Mouse (Mus musculus): ENCODE data around the gene Smdt1. TPM values are rescaled to one million over a fixed set of nuclear protein-coding genes. Genes with fewer than 3 reads are reported as not detected.
"Not testable (repeated sequence)": the region's sequence is repeated elsewhere in the genome, so short reads cannot be mapped to it uniquely, and the experiment has no call there.

Gene Smdt1
- polyA plus RNA-seq, 1 experiment from 2014 or later: 277 TPM

GRCm38 (mm10) chr15:82358431-82359260 is 19.9 kb downstream of the Smdt1 start:
- 49% methylated on average over 22 of the region's 22 CpGs for WGBS
- ATAC-seq: no peak
- H3K4me1 ChIP-seq (replicated peaks): peaks cover 12% of the 10 kb centered on the region
- H3K36me3 ChIP-seq: no peaks in the 10 kb centered on the region
- no peak overlapping the region for H3K9ac ChIP-seq
- 0 out of 2 replicates have a peak overlapping the region, but pooled peaks have one; percentile 14 for H3K4me2 ChIP-seq (replicated peaks)
- no peaks in the 10 kb centered on the region for H3K9me3 ChIP-seq
- H3K27ac ChIP-seq: peak overlapping the region; percentile 6; the same call in 1 of the 2 replicates
- no peaks in the 10 kb centered on the region for H3K27me3 ChIP-seq (replicated peaks)
- no peak overlapping the region for H3K4me3 ChIP-seq (replicated peaks)

GRCm38 (mm10) chr15:82361459-82362018 is 22.8 kb downstream of the Smdt1 start:
- peak; percentile 93 for ATAC-seq
- Histone ChIP-seq H3K36me3 (no peaks in the 10 kb centered on the region), H3K27me3 (replicated peaks) (no peaks in the 10 kb centered on the region), H3K4me1 (replicated peaks) (peaks cover 9% of the 10 kb centered on the region), H3K9me3 (no peaks in the 10 kb centered on the region), H3K9ac (no peak overlapping the region), H3K4me2 (replicated peaks) (no peak overlapping the region), H3K4me3 (replicated peaks) (no peak overlapping the region), H3K27ac (peak overlapping the region; percentile 68)
- 70% methylated on average over 11 of the region's 11 CpGs for WGBS

- Histone ChIP-seq H3K4me1 (replicated peaks) (peaks cover 9% of the 10 kb centered on the region), H3K27me3 (replicated peaks) (no peaks in the 10 kb centered on the region), H3K36me3 (no peaks in the 10 kb centered on the region), H3K27ac (no peak overlapping the region), H3K4me3 (replicated peaks) (no peak overlapping the region), H3K4me2 (replicated peaks) (no peak overlapping the region), H3K9me3 (no peaks in the 10 kb centered on the region), H3K9ac (no peak overlapping the region)
- 72% methylated on average over 4 of the region's 4 CpGs for WGBS
- ATAC-seq: no peak
Observed at GRCm38 (mm10) chr15:82362234-82362633, 23.5 kb downstream of the Smdt1 start.

- not testable (repeated sequence) for H3K9ac ChIP-seq; H3K4me1 ChIP-seq (replicated peaks); H3K27me3 ChIP-seq (replicated peaks); H3K9me3 ChIP-seq; H3K27ac ChIP-seq; H3K4me2 ChIP-seq (replicated peaks); H3K36me3 ChIP-seq; ATAC-seq; H3K4me3 ChIP-seq (replicated peaks)
- 70% methylated on average over 8 of the region's 12 CpGs for WGBS
Observed at GRCm38 (mm10) chr15:82363801-82364200, 25.0 kb downstream of the Smdt1 start.

- H3K9ac ChIP-seq: not testable (repeated sequence)
Observed at GRCm38 (mm10) chr15:82364561-82364960, 25.8 kb downstream of the Smdt1 start.

GRCm38 (mm10) chr15:82368146-82368545 is 29.4 kb downstream of the Smdt1 start:
- no peak for ATAC-seq

More at GRCm38 (mm10) chr15:82364561-82364960, 25.8 kb downstream of the Smdt1 start:
- H3K4me1 ChIP-seq (replicated peaks); ATAC-seq; H3K36me3 ChIP-seq; H3K4me3 ChIP-seq (replicated peaks); H3K27ac ChIP-seq; H3K27me3 ChIP-seq (replicated peaks); H3K9me3 ChIP-seq: not testable (repeated sequence)
- peak overlapping the region; percentile 34; the same call in 1 of the 2 replicates for H3K4me2 ChIP-seq (replicated peaks)
- WGBS: 13% methylated on average over 6 of the region's 9 CpGs

GRCm38 (mm10) chr15:82368851-82369250 is 30.1 kb downstream of the Smdt1 start:
- H3K4me3 ChIP-seq (replicated peaks): no peak overlapping the region

More at GRCm38 (mm10) chr15:82368146-82368545, 29.4 kb downstream of the Smdt1 start:
- Histone ChIP-seq H3K4me1 (replicated peaks) (no peaks in the 10 kb centered on the region), H3K27ac (no peak overlapping the region), H3K36me3 (no peaks in the 10 kb centered on the region), H3K4me2 (replicated peaks) (no peak overlapping the region), H3K27me3 (replicated peaks) (no peaks in the 10 kb centered on the region), H3K9ac (no peak overlapping the region), H3K9me3 (no peaks in the 10 kb centered on the region), H3K4me3 (replicated peaks) (no peak overlapping the region)
- WGBS: 91% methylated on average over 4 of the region's 4 CpGs

GRCm38 (mm10) chr15:82372446-82372845 is 33.7 kb downstream of the Smdt1 start:
- 84% methylated on average over 6 of the region's 6 CpGs for WGBS
- no peak overlapping the region for H3K4me3 ChIP-seq (replicated peaks)
- no peak for ATAC-seq

More at GRCm38 (mm10) chr15:82368851-82369250, 30.1 kb downstream of the Smdt1 start:
- no peak overlapping the region for H3K9ac ChIP-seq
- H3K27ac ChIP-seq: no peak overlapping the region
- no peak overlapping the region for H3K4me2 ChIP-seq (replicated peaks)
- H3K36me3 ChIP-seq: 0 out of 2 replicates have a peak, but pooled peaks cover 3% of the 10 kb centered on the region
- ATAC-seq: no peak
- H3K4me1 ChIP-seq (replicated peaks): no peaks in the 10 kb centered on the region
- H3K9me3 ChIP-seq: no peaks in the 10 kb centered on the region
- no peaks in the 10 kb centered on the region for H3K27me3 ChIP-seq (replicated peaks)
- WGBS: 88% methylated on average over 1 of the region's 1 CpGs

GRCm38 (mm10) chr15:82372991-82373390 is 34.2 kb downstream of the Smdt1 start:
- Histone ChIP-seq H3K4me2 (replicated peaks) (no peak overlapping the region), H3K27ac (no peak overlapping the region), H3K4me3 (replicated peaks) (no peak overlapping the region), H3K27me3 (replicated peaks) (no peaks in the 10 kb centered on the region), H3K9me3 (no peaks in the 10 kb centered on the region), H3K9ac (no peak overlapping the region), H3K36me3 (0 out of 2 replicates have a peak, but pooled peaks cover 3% of the 10 kb centered on the region), H3K4me1 (replicated peaks) (0 out of 2 replicates have a peak, but pooled peaks cover 6% of the 10 kb centered on the region)
- no peak for ATAC-seq
- 89% methylated on average over 5 of the region's 5 CpGs for WGBS

More at GRCm38 (mm10) chr15:82372446-82372845, 33.7 kb downstream of the Smdt1 start:
- no peak overlapping the region for H3K4me2 ChIP-seq (replicated peaks)
- 0 out of 2 replicates have a peak, but pooled peaks cover 1% of the 10 kb centered on the region for H3K4me1 ChIP-seq (replicated peaks)
- no peak overlapping the region for H3K9ac ChIP-seq
- H3K9me3 ChIP-seq: no peaks in the 10 kb centered on the region
- H3K27ac ChIP-seq: no peak overlapping the region
- H3K27me3 ChIP-seq (replicated peaks): no peaks in the 10 kb centered on the region
- 0 out of 2 replicates have a peak, but pooled peaks cover 3% of the 10 kb centered on the region for H3K36me3 ChIP-seq

GRCm38 (mm10) chr15:82374437-82374836 is 35.7 kb downstream of the Smdt1 start:
- H3K9me3 ChIP-seq: no peaks in the 10 kb centered on the region
- H3K4me1 ChIP-seq (replicated peaks): peaks cover 13% of the 10 kb centered on the region
- H3K4me2 ChIP-seq (replicated peaks): no peak overlapping the region
- H3K36me3 ChIP-seq: 0 out of 2 replicates have a peak, but pooled peaks cover 3% of the 10 kb centered on the region
- H3K27ac ChIP-seq: no peak overlapping the region
- no peak overlapping the region for H3K9ac ChIP-seq
- H3K27me3 ChIP-seq (replicated peaks): no peaks in the 10 kb centered on the region
- H3K4me3 ChIP-seq (replicated peaks): no peak overlapping the region
- no peak for ATAC-seq
- 88% methylated on average over 5 of the region's 5 CpGs for WGBS

GRCm38 (mm10) chr15:82375855-82376254 is 37.1 kb downstream of the Smdt1 start:
- no peak overlapping the region for H3K9ac ChIP-seq
- WGBS: 85% methylated on average over 9 of the region's 9 CpGs
- 0 out of 2 replicates have a peak, but pooled peaks cover 3% of the 10 kb centered on the region for H3K36me3 ChIP-seq
- H3K27ac ChIP-seq: no peak overlapping the region
- H3K27me3 ChIP-seq (replicated peaks): no peaks in the 10 kb centered on the region
- no peak overlapping the region for H3K4me2 ChIP-seq (replicated peaks)
- H3K4me1 ChIP-seq (replicated peaks): peaks cover 18% of the 10 kb centered on the region
- ATAC-seq: no peak
- H3K4me3 ChIP-seq (replicated peaks): no peak overlapping the region
- H3K9me3 ChIP-seq: no peaks in the 10 kb centered on the region

- H3K27me3 ChIP-seq (replicated peaks): no peaks in the 10 kb centered on the region
- 63% methylated on average over 17 of the region's 17 CpGs for WGBS
- no peak overlapping the region for H3K27ac ChIP-seq
- no peak overlapping the region for H3K4me3 ChIP-seq (replicated peaks)
- 0 out of 2 replicates have a peak, but pooled peaks cover 3% of the 10 kb centered on the region for H3K36me3 ChIP-seq
- H3K4me1 ChIP-seq (replicated peaks): peaks cover 18% of the 10 kb centered on the region
- ATAC-seq: no peak
- no peaks in the 10 kb centered on the region for H3K9me3 ChIP-seq
- no peak overlapping the region for H3K4me2 ChIP-seq (replicated peaks)
- H3K9ac ChIP-seq: no peak overlapping the region
Observed at GRCm38 (mm10) chr15:82376393-82377138, 37.8 kb downstream of the Smdt1 start.

Measured in intestine, embryonic 15.5 days (tissue).